Mouse (Mus musculus) bone marrow macrophage, adult 2 months (primary cell): Measurements from ENCODE around the gene Stpg4.

Experiments
- CTCF ChIP-seq: IDR thresholded peaks from 2 replicates; pipeline ENCODE4 v1.5.1; 2012; ENCODE audit warnings: low read depth, mild to moderate bottlenecking, low read length, moderate library complexity
- POLR2A ChIP-seq: IDR thresholded peaks from 2 replicates; pipeline ENCODE4 v1.6.1; 2012; ENCODE audit warnings: mild to moderate bottlenecking, low read depth, low read length, borderline replicate concordance

DNA sequence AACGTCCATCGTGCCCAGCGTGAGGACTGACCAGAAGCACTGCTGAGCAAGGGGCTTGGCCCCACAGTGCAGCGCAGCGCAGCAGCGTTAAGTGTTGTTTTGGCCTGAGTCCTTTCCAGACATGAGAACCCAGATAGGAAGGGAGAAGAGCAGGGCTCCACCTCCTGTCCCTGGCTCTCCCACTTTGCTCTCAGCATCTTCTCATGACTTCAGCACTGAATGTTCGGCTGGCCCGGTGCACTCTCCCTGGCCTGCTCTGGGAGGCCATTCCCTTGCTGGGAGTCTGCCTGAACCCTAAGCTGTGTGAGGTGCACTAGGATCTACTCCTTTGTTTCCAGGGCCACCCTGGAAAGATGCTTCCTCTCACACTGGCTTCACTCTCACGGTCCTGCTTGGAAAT lies 79.2 kb downstream of the Stpg4 start:
- TF ChIP-seq CTCF (no peak), POLR2A (no peak)
